Mouse (Mus musculus): ENCODE data around the gene Vmn1r125.
"Not testable (repeated sequence)": the region's sequence is repeated elsewhere in the genome, so short reads cannot be mapped to it uniquely, and the experiment has no call there.

Vmn1r125 gene

DNA sequence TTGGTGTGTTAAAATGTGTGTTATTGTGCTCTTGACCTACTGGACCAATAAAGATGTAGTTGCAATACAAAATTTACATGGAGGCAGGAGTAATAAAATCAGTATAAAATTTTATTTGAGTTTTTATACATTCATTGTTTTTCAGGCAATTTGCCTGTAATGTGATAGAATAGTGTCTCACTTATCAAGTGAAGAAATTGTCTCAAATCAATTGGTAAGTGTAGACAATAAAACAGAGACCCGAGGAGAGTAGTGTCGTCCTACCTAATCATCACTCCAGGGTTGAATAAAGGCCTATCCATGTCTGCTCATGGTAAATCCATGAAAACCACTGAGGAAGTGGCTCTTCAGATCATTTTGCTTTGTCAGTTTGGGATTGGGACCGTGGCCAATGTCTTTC lies at the start of gene Vmn1r125:
Vmn1r125 (plus strand) TSS at position 301 of the 400 bp plus-strand sequence.
- DNase-seq (ENCODE audit: low spot score), result not testable (repeated sequence)

DNA sequence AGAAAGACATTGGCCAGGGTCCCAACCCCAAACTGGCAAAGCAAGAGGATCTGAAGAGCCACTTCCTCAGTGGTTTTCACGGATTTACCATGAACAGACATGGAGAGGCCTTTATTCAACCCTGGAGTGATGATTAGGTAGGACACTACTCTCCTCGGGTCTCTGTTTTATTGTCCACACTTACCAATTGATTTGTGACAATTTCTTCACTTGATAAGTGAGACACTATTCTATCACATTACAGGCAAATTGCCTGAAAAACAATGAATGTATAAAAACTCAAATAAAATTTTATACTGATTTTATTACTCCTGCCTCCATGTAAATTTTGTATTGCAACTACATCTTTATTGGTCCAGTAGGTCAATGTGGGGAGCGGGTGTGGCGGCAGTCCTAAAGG lies 11.5 kb upstream of the Vmn1r125 start, which contains the start of gene Vmn1r124:
Vmn1r124 (minus strand) TSS at position 101 of the 400 bp plus-strand sequence.
- not testable (repeated sequence) for DNase-seq (ENCODE audit: low spot score)

DNA sequence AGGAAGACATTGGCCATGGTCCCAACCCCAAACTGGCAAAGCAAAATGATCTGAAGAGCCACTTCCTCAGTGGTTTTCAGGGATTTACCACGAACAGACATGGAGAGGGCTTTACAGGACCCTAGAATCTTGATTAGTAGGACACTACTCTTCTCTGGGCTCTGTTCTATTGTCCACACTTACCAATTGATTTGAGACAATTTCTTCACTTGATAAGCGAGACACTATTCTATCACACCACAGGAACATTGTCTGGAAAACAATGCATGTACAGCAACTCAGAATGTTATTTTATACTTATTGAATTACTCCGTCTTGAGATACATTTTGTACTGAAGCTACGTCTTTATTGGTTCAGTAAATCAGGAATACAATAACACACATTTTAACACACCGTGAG lies 29.4 kb downstream of the Vmn1r125 start, which contains the start of gene Vmn1r126:
Vmn1r126 (minus strand) TSS at position 101 of the 400 bp plus-strand sequence.
- DNase-seq (ENCODE audit: low spot score), result not testable (repeated sequence)

DNA sequence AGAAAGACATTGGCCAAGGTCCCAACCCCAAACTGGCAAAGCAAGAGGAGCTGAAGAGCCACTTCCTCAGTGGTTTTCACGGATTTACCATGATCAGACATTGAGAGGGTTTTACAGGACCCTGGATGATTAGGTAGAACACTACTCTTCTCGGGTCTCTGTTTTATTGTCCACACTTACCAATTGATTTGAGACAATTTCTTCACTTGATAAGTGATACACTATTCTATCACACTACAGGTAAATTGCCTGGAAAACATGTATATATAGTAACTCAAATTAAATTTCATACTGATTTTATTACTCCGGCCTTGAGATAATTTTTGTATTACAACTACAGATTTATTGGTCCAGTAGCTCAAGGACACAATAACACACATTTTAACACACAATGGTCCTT lies 47.8 kb downstream of the Vmn1r125 start, which contains the start of gene Vmn1r127:
Vmn1r127 (minus strand) TSS at position 101 of the 400 bp plus-strand sequence.
- not testable (repeated sequence) for DNase-seq (ENCODE audit: low spot score)
